Comparison of ENCODE assay signal across 14 mouse cellular contexts in the genomic region with DNA sequence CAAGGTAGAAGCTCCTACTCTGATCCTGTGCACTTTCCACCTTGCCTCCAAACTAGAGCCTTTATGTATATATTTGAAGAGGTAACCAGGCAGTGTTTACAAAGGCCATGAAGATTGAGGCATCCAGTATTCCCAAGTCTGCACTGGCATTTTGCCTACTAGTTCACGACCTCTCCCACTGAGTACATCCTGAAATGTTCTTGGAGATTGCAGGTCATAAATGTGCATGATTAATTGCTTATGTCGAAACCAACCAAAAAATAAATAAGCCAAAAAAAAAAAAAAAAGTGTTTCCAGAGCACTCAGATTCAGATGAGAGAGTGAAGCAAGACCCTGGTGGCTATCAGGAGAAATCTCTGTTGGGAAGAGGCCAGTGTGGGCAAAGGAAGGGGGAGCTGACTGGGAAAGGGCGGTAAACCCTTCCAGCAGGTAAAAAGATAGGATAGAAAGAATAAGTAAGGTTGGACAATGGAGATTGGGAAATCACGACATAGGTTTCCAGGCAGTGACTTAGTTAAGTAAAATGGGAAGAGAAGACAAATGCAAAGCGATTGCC.
A peak's percentile ranks its signal among the peaks of the same experiment; 100 is the strongest.
DNase-seq lines count a peak whose midpoint lies in the region; ATAC-seq and TF ChIP-seq lines count a peak whose summit lies in the region.
"Had no signal": no experiment of that assay in that cellular context is flagged by ENCODE, and none has a peak within 500 bp of the region (broad histone marks: within the 10 kb centered on the region; RNA-seq: fewer than 3 reads in every experiment).

No protein-coding gene starts in this region.

- H3K79me2 ChIP-seq in liver, adult 2 months (ENCODE audit: control insufficient read depth, insufficient read depth, low read length) = no peaks in the 10 kb centered on the region

- WGBS in liver, adult 2 months = 37% methylated on average over 5 of the region's 5 CpGs
- 69% methylated on average over 5 of the region's 5 CpGs for WGBS in liver, embryonic 12.5 days (ENCODE audit: insufficient replicate concordance)
- WGBS in intestine, embryonic 16.5 days = 61% methylated on average over 5 of the region's 5 CpGs
- WGBS in forebrain, embryonic 14.5 days = 89% methylated on average over 5 of the region's 5 CpGs

- H3K4me3 ChIP-seq in liver, adult 2 months (ENCODE audit: insufficient read depth, low read depth, low read length) = no peak overlapping the region
- H3K4me3 ChIP-seq in liver, embryonic 12.5 days = no peak overlapping the region
- H3K4me3 ChIP-seq in intestine, embryonic 16.5 days (ENCODE audit: low read length) = no peak overlapping the region
- no peak overlapping the region for H3K4me3 ChIP-seq in forebrain, embryonic 14.5 days (ENCODE audit: low read depth, low read length)
- H3K4me3 ChIP-seq: embryonic facial prominence, embryonic 12.5 days; layer of hippocampus, adult 2 months; liver, embryonic 13.5 days had no signal

- H3K27me3 ChIP-seq in liver, adult 2 months (ENCODE audit: control insufficient read depth, insufficient read depth, low read length) = no peaks in the 10 kb centered on the region
- no peaks in the 10 kb centered on the region for H3K27me3 ChIP-seq in liver, embryonic 12.5 days (replicated peaks)
- no peaks in the 10 kb centered on the region for H3K27me3 ChIP-seq in intestine, embryonic 16.5 days (replicated peaks; ENCODE audit: control insufficient read depth, insufficient read depth, low read length)
- no peaks in the 10 kb centered on the region for H3K27me3 ChIP-seq in forebrain, embryonic 14.5 days (replicated peaks; ENCODE audit: control insufficient read depth, insufficient read depth, low read length)
- H3K27me3 ChIP-seq: embryonic facial prominence, embryonic 12.5 days; liver, embryonic 13.5 days had no signal

- no peaks in the 10 kb centered on the region for H3K4me1 ChIP-seq in liver, adult 2 months (ENCODE audit: control insufficient read depth, insufficient read depth, low read length)
- no peaks in the 10 kb centered on the region for H3K4me1 ChIP-seq in liver, embryonic 12.5 days
- H3K4me1 ChIP-seq in intestine, embryonic 16.5 days (ENCODE audit: control insufficient read depth, insufficient read depth, low read length) = no peaks in the 10 kb centered on the region
- H3K4me1 ChIP-seq in forebrain, embryonic 14.5 days (ENCODE audit: control insufficient read depth, insufficient read depth, low read length) = no peaks in the 10 kb centered on the region
- H3K4me1 ChIP-seq: embryonic facial prominence, embryonic 12.5 days; liver, embryonic 13.5 days had no signal

- no peak overlapping the region for H3K27ac ChIP-seq in liver, adult 2 months (replicated peaks; ENCODE audit: insufficient read depth, low read depth, low read length)
- no peak overlapping the region for H3K27ac ChIP-seq in liver, embryonic 12.5 days
- no peak overlapping the region for H3K27ac ChIP-seq in intestine, embryonic 16.5 days (ENCODE audit: low read length)
- H3K27ac ChIP-seq in forebrain, embryonic 14.5 days (ENCODE audit: low read depth, low read length) = no peak overlapping the region
- H3K27ac ChIP-seq: embryonic facial prominence, embryonic 12.5 days; layer of hippocampus, adult 2 months; liver, embryonic 13.5 days had no signal

- no peaks in the 10 kb centered on the region for H3K36me3 ChIP-seq in liver, adult 2 months (ENCODE audit: control insufficient read depth, insufficient read depth, low read length)
- no peaks in the 10 kb centered on the region for H3K36me3 ChIP-seq in liver, embryonic 12.5 days
- no peaks in the 10 kb centered on the region for H3K36me3 ChIP-seq in intestine, embryonic 16.5 days (ENCODE audit: control insufficient read depth, insufficient read depth, low read length)
- H3K36me3 ChIP-seq in forebrain, embryonic 14.5 days (ENCODE audit: control insufficient read depth, insufficient read depth, low read length) = no peaks in the 10 kb centered on the region
- H3K36me3 ChIP-seq: embryonic facial prominence, embryonic 12.5 days; liver, embryonic 13.5 days had no signal

- H3K9me3 ChIP-seq in liver, embryonic 12.5 days (replicated peaks) = no peaks in the 10 kb centered on the region
- no peaks in the 10 kb centered on the region for H3K9me3 ChIP-seq in intestine, embryonic 16.5 days (ENCODE audit: control insufficient read depth, low read length)
- no peaks in the 10 kb centered on the region for H3K9me3 ChIP-seq in forebrain, embryonic 14.5 days (replicated peaks; ENCODE audit: control insufficient read depth, low read length)
- H3K9me3 ChIP-seq: embryonic facial prominence, embryonic 12.5 days; liver, embryonic 13.5 days had no signal

- TF ChIP-seq CTCF in liver, adult 2 months (IDR thresholded peaks at IDR 0.05; ENCODE audit: low read depth, low read length) = no peak

- no peak overlapping the region for H3K9ac ChIP-seq in liver, adult 2 months (ENCODE audit: low read depth, low read length)
- H3K9ac ChIP-seq in liver, embryonic 12.5 days = no peak overlapping the region
- no peak overlapping the region for H3K9ac ChIP-seq in intestine, embryonic 16.5 days (ENCODE audit: low read depth, low read length)
- H3K9ac ChIP-seq in forebrain, embryonic 14.5 days (ENCODE audit: low read length) = no peak overlapping the region
- H3K9ac ChIP-seq: embryonic facial prominence, embryonic 12.5 days; liver, embryonic 13.5 days had no signal

- no peak overlapping the region for H3K4me2 ChIP-seq in liver, embryonic 12.5 days
- H3K4me2 ChIP-seq in intestine, embryonic 16.5 days (ENCODE audit: low read depth, low read length) = no peak overlapping the region
- H3K4me2 ChIP-seq in forebrain, embryonic 14.5 days (ENCODE audit: low read length) = no peak overlapping the region
- H3K4me2 ChIP-seq: embryonic facial prominence, embryonic 12.5 days; liver, embryonic 13.5 days had no signal

- no peak for TF ChIP-seq POLR2A in liver, adult 2 months (IDR thresholded peaks at IDR 0.05; ENCODE audit: extremely low read depth, insufficient read depth, low read length)

- peak; percentile 64 for DNase-seq in liver, adult 2 months (ENCODE audit: extremely low read depth, low read depth, low spot score)
- peak; percentile 27 for DNase-seq in 416B (ENCODE audit: low read depth)
- peak; percentile 96 for DNase-seq in adipocyte (ENCODE audit: low spot score)
- no peak for DNase-seq in forebrain, embryonic 14.5 days (ENCODE audit: low spot score)
- no peak for DNase-seq in layer of hippocampus, adult 8-10 months (ENCODE audit: low spot score in 2 of 2)
- DNase-seq in natural killer cell, adult 2 months (ENCODE audit: low spot score in 2 of 2) = no peak
- DNase-seq: cerebellum, postnatal 36 days; heart, postnatal 14 days; liver, embryonic 13.5 days had no signal

- no peak for ATAC-seq in liver, embryonic 12.5 days
- peak; percentile 50; the same call in 1 of the 2 replicates for ATAC-seq in intestine, embryonic 16.5 days
- ATAC-seq in forebrain, embryonic 14.5 days = no peak
- ATAC-seq: hindbrain, embryonic 16.5 days had no signal

Comparison
In these comparisons a context has a peak if more than half of its experiments do, and no peak if none do; other contexts are left out.
1. DNase-seq: peak in liver, adult 2 months (single experiment), 416B (single experiment) and adipocyte (single experiment); none in forebrain, embryonic 14.5 days (single experiment), layer of hippocampus, adult 8-10 months (0 of 2) and natural killer cell, adult 2 months (0 of 2).